Mouse (Mus musculus) A20 (cell line): ENCODE results near the gene Mrpl54.

Experiments used
- DNase-seq: peaks from one replicate; pipeline ENCODE4 v3.0.0-alpha.2; 2011; ENCODE audit warnings: low read depth, low spot score

Gene Mrpl54

GRCm38 (mm10) chr10:81266211-81267105, at the start of gene Mrpl54, which contains the start of gene Apba3:
Mrpl54 (minus strand) TSS chr10:81266934.
Apba3 (plus strand) TSS chr10:81266960.
- DNase-seq: peak; percentile 98

GRCm38 (mm10) chr10:81315587-81315986, 48.9 kb upstream of the Mrpl54 start:
- DNase-seq: no peak

GRCm38 (mm10) chr10:81314201-81314600, 47.5 kb upstream of the Mrpl54 start:
- DNase-seq: no peak

- no peak for DNase-seq
Measured at GRCm38 (mm10) chr10:81313581-81313980, 46.8 kb upstream of the Mrpl54 start.

GRCm38 (mm10) chr10:81309571-81309970, 42.8 kb upstream of the Mrpl54 start:
- no peak for DNase-seq

GRCm38 (mm10) chr10:81306837-81307682, 40.3 kb upstream of the Mrpl54 start:
- DNase-seq: no peak

GRCm38 (mm10) chr10:81306173-81306668, 39.5 kb upstream of the Mrpl54 start:
- no peak for DNase-seq

GRCm38 (mm10) chr10:81305663-81306062, 38.9 kb upstream of the Mrpl54 start:
- DNase-seq: no peak

- DNase-seq: peak; percentile 71
Measured at GRCm38 (mm10) chr10:81304597-81305238, 38.0 kb upstream of the Mrpl54 start.

GRCm38 (mm10) chr10:81303761-81304160, 37.0 kb upstream of the Mrpl54 start:
- DNase-seq: peak; percentile 45

- DNase-seq: peak; percentile 19
Measured at GRCm38 (mm10) chr10:81303258-81303657, 36.5 kb upstream of the Mrpl54 start.

GRCm38 (mm10) chr10:81302781-81303218, 36.1 kb upstream of the Mrpl54 start:
- no peak for DNase-seq

- no peak for DNase-seq
Measured at GRCm38 (mm10) chr10:81302288-81302687, 35.6 kb upstream of the Mrpl54 start.

- peak; percentile 88 for DNase-seq
Measured at GRCm38 (mm10) chr10:81301321-81301720, 34.6 kb upstream of the Mrpl54 start.

GRCm38 (mm10) chr10:81300352-81300907, 33.7 kb upstream of the Mrpl54 start:
- peak; percentile 45 for DNase-seq

GRCm38 (mm10) chr10:81299585-81300351, 33.0 kb upstream of the Mrpl54 start:
- DNase-seq: peak; percentile 49

GRCm38 (mm10) chr10:81298369-81299100, 31.8 kb upstream of the Mrpl54 start:
- peak; percentile 93 for DNase-seq

GRCm38 (mm10) chr10:81297845-81298244, 31.1 kb upstream of the Mrpl54 start:
- peak; percentile 83 for DNase-seq

- peak; percentile 88 for DNase-seq
Measured at GRCm38 (mm10) chr10:81297246-81297645, 30.5 kb upstream of the Mrpl54 start.

GRCm38 (mm10) chr10:81295185-81295584, 28.5 kb upstream of the Mrpl54 start:
- no peak for DNase-seq
